Mouse (Mus musculus): ENCODE data around the gene Aebp2. TPM values are rescaled to one million over a fixed set of nuclear protein-coding genes. Genes with fewer than 3 reads are reported as not detected.

Gene Aebp2
- total RNA-seq (2023) = 100 to 1,000 TPM; 166 to 181 TPM

GRCm38 (mm10) chr6:140622391-140623225 is at the start of gene Aebp2:
Aebp2 (plus strand) TSS chr6:140622663.

Other genes with a start within 250 kb of the Aebp2 start
- 10 to 100 TPM; 73.1 to 75.0 TPM for gene Plekha5, start 198.6 kb upstream of the Aebp2 start, total RNA-seq (2023)
- not detected for gene Gm11077, start 106.6 kb downstream of the Aebp2 start, total RNA-seq (2023)

All from T-cell, adult 66 days (primary cell).